Mouse (Mus musculus) heart, embryonic 14.5 days (tissue): ENCODE measurements around the gene Sh2b1. TPM values are rescaled to one million over a fixed set of nuclear protein-coding genes. Genes with fewer than 3 reads are reported as not detected.

Experiments used
- ATAC-seq: fragments of 200-750 bp; cut with Nextera tagmentation; 2 replicates; pipeline ENCODE4 v1.8.0; 2017; ENCODE audit warnings: low read depth, moderate TSS enrichment; ENCODE audit not compliant: insufficient number of reproducible peaks, insufficient read depth, low FRiP score
- H3K27ac ChIP-seq, 2 experiments: fragments of 200-500 bp in 1 of 2; fragments of 300-500 bp in 1 of 2; sonication (generic) in 1 of 2; replicated peaks in 1 of 2; 2 replicates each; pipeline ENCODE4 v1.5.1; 2012 to 2014; ENCODE audit warnings: low read depth in 2 of 2, low read length in 2 of 2, control low read depth in 1 of 2, mild to moderate bottlenecking in 1 of 2, mixed read lengths in 1 of 2; ENCODE audit not compliant: control insufficient read depth in 1 of 2, insufficient read depth in 1 of 2
- H3K27me3 ChIP-seq: fragments of 300-500 bp; sonication (generic); 2 replicates; pipeline ENCODE4 v1.6.1; 2014; ENCODE audit warnings: mild to moderate bottlenecking, low read length, control low read depth; ENCODE audit not compliant: control insufficient read depth, insufficient read depth
- H3K36me3 ChIP-seq: fragments of 300-500 bp; sonication (generic); 2 replicates; pipeline ENCODE4 v1.6.1; 2014; ENCODE audit warnings: mild to moderate bottlenecking, control low read depth, low read length, mixed read lengths; ENCODE audit not compliant: control insufficient read depth, insufficient read depth
- H3K4me1 ChIP-seq, 2 experiments: fragments of 200-500 bp in 1 of 2; fragments of 300-500 bp in 1 of 2; sonication (generic) in 1 of 2; 2 replicates each; pipeline ENCODE4 v1.6.1; 2012 to 2014; ENCODE audit warnings: low read length in 2 of 2, control low read depth in 1 of 2, mixed read lengths in 1 of 2; ENCODE audit not compliant: control insufficient read depth in 2 of 2, insufficient read depth in 2 of 2
- H3K4me2 ChIP-seq: fragments of 300-500 bp; sonication (generic); 2 replicates; pipeline ENCODE4 v1.6.1; 2014; ENCODE audit warnings: mild to moderate bottlenecking, low read length
- H3K4me3 ChIP-seq, 2 experiments: fragments of 200-500 bp in 1 of 2; fragments of 300-500 bp in 1 of 2; sonication (generic) in 1 of 2; 2 replicates each; pipeline ENCODE4 v1.5.1; 2012 to 2014; ENCODE audit warnings: low read length in 2 of 2, mild to moderate bottlenecking in 2 of 2, control low read depth in 1 of 2, low read depth in 1 of 2, moderate library complexity in 1 of 2; ENCODE audit not compliant: control insufficient read depth in 1 of 2, insufficient read depth in 1 of 2
- H3K9ac ChIP-seq: fragments of 300-500 bp; sonication (generic); 2 replicates; pipeline ENCODE4 v1.6.1; 2014; ENCODE audit warnings: mild to moderate bottlenecking, low read length
- H3K9me3 ChIP-seq: fragments of 300-500 bp; sonication (generic); 2 replicates; pipeline ENCODE4 v1.6.1; 2016; ENCODE audit warnings: low read length, control low read depth; ENCODE audit not compliant: control insufficient read depth
- WGBS: fragments of 180-500 bp; shearing (Covaris S2); extraction: QIAGEN DNeasy Blood & Tissue Kit; methylation state at CpG from one replicate; pipeline ENCODE4 v1.1.7; 2014; 5-methylcytosine and 5-hydroxymethylcytosine counted together
- polyA plus RNA-seq: library from polyadenylated mRNA; unstranded; fragments of >200 nt; fragmentation: Nextera tagmentation; extraction: Ambion mirVana; gene quantifications from 2 replicates; pipeline ENCODE4 v1.2.1, GENCODE M21; 2014

The Sh2b1 gene
- polyA plus RNA-seq, 1 experiment from 2014 or later, result 39.0 TPM

- peak within 1 kb of the TSS; percentile 79 to 87 for H3K4me3 ChIP-seq
- H3K4me2 ChIP-seq, result peak within 1 kb of the TSS; percentile 87
- peaks cover 16% of the 10 kb centered on the region for H3K36me3 ChIP-seq
- under 1% methylated on average over 76 of the region's 82 CpGs for WGBS
- H3K27me3 ChIP-seq, result no peaks in the 10 kb centered on the region
- H3K9ac ChIP-seq, result peak within 1 kb of the TSS; percentile 73
- peak within 1 kb of the TSS; percentile 82 to 93 for H3K27ac ChIP-seq
- H3K4me1 ChIP-seq, result peaks cover 3 to 12% of the 10 kb centered on the region in 2 experiments
- ATAC-seq, result peak; percentile 90
- no peaks in the 10 kb centered on the region for H3K9me3 ChIP-seq
These were observed 46.4 kb downstream of the Sh2b1 start, which contains the start of gene Rabep2 for GRCm38 (mm10) chr7:126428631-126429502. TSS of gene Rabep2 (plus strand) at chr7:126428759.

GRCm38 (mm10) chr7:126428154-126428553 lies 47.1 kb downstream of the Sh2b1 start:
- H3K9ac ChIP-seq, result peak overlapping the region; percentile 73
- no peaks in the 10 kb centered on the region for H3K9me3 ChIP-seq
- no peaks in the 10 kb centered on the region for H3K27me3 ChIP-seq
- peak overlapping the region; percentile 82 to 93 for H3K27ac ChIP-seq
- peak overlapping the region; percentile 87 for H3K4me2 ChIP-seq
- H3K36me3 ChIP-seq, result peaks cover 11% of the 10 kb centered on the region
- 11% methylated on average over 4 of the region's 4 CpGs for WGBS
- no peak for ATAC-seq
- H3K4me3 ChIP-seq, result peak overlapping the region; percentile 79 to 87
- peaks cover 3 to 12% of the 10 kb centered on the region in 2 experiments for H3K4me1 ChIP-seq

- no peak overlapping the region for H3K4me2 ChIP-seq
- 41% methylated on average over 12 of the region's 13 CpGs for WGBS
- H3K9ac ChIP-seq, result no peak overlapping the region
- H3K36me3 ChIP-seq, result peaks cover 11% of the 10 kb centered on the region
- no peak overlapping the region for H3K4me3 ChIP-seq
- no peaks in the 10 kb centered on the region for H3K27me3 ChIP-seq
- H3K9me3 ChIP-seq, result no peaks in the 10 kb centered on the region
- peaks cover 3 to 12% of the 10 kb centered on the region in 2 experiments for H3K4me1 ChIP-seq
- ATAC-seq, result no peak
- no peak overlapping the region for H3K27ac ChIP-seq
These were observed 47.8 kb downstream of the Sh2b1 start for GRCm38 (mm10) chr7:126427323-126427860.

GRCm38 (mm10) chr7:126424161-126424560 lies 51.1 kb downstream of the Sh2b1 start:
- Histone ChIP-seq H3K4me2 (no peak overlapping the region), H3K27ac (no peak overlapping the region), H3K9ac (no peak overlapping the region), H3K4me3 (no peak overlapping the region), H3K9me3 (no peaks in the 10 kb centered on the region), H3K4me1 (peaks cover 0 to 5% of the 10 kb centered on the region in 2 experiments; a peak in 3 of 4 replicates), H3K27me3 (no peaks in the 10 kb centered on the region), H3K36me3 (no peaks in the 10 kb centered on the region)
- WGBS, result 70% methylated on average over 6 of the region's 6 CpGs
- no peak for ATAC-seq

- no peak overlapping the region for H3K4me2 ChIP-seq
- H3K27me3 ChIP-seq, result no peaks in the 10 kb centered on the region
- H3K9me3 ChIP-seq, result no peaks in the 10 kb centered on the region
- no peaks in the 10 kb centered on the region for H3K36me3 ChIP-seq
- no peaks in the 10 kb centered on the region for H3K4me1 ChIP-seq
- 80% methylated on average over 5 of the region's 5 CpGs for WGBS
- no peak overlapping the region for H3K4me3 ChIP-seq
- no peak for ATAC-seq
- no peak overlapping the region for H3K9ac ChIP-seq
- no peak overlapping the region for H3K27ac ChIP-seq
These were observed 53.5 kb downstream of the Sh2b1 start for GRCm38 (mm10) chr7:126421756-126422155.

- no peaks in the 10 kb centered on the region for H3K27me3 ChIP-seq
- no peak overlapping the region for H3K4me2 ChIP-seq
- no peak for ATAC-seq
- H3K9me3 ChIP-seq, result no peaks in the 10 kb centered on the region
- H3K27ac ChIP-seq, result no peak overlapping the region
- H3K36me3 ChIP-seq, result no peaks in the 10 kb centered on the region
- H3K4me3 ChIP-seq, result no peak overlapping the region
- H3K4me1 ChIP-seq, result no peaks in the 10 kb centered on the region
- H3K9ac ChIP-seq, result no peak overlapping the region
- WGBS, result 34% methylated on average over 3 of the region's 3 CpGs
These were observed 56.7 kb downstream of the Sh2b1 start for GRCm38 (mm10) chr7:126418496-126418895.

GRCm38 (mm10) chr7:126417606-126418005 lies 57.6 kb downstream of the Sh2b1 start:
- WGBS, result 93% methylated on average over 4 of the region's 4 CpGs

More at GRCm38 (mm10) chr7:126417606-126418005, 57.6 kb downstream of the Sh2b1 start:
- no peak overlapping the region for H3K9ac ChIP-seq
- H3K27ac ChIP-seq, result no peak overlapping the region
- no peak for ATAC-seq
- no peak overlapping the region for H3K4me3 ChIP-seq
- no peaks in the 10 kb centered on the region for H3K4me1 ChIP-seq
- no peak overlapping the region for H3K4me2 ChIP-seq
- no peaks in the 10 kb centered on the region for H3K36me3 ChIP-seq
- H3K27me3 ChIP-seq, result no peaks in the 10 kb centered on the region
- no peaks in the 10 kb centered on the region for H3K9me3 ChIP-seq
